Mouse (Mus musculus): Measurements from ENCODE around the gene Scn1b. TPM values are rescaled to one million over a fixed set of nuclear protein-coding genes. Genes with fewer than 3 reads are reported as not detected.

The Scn1b gene
- total RNA-seq (2023) = 0.40 to 1.1 TPM in 2 of 4 replicates, not detected in the others

DNA sequence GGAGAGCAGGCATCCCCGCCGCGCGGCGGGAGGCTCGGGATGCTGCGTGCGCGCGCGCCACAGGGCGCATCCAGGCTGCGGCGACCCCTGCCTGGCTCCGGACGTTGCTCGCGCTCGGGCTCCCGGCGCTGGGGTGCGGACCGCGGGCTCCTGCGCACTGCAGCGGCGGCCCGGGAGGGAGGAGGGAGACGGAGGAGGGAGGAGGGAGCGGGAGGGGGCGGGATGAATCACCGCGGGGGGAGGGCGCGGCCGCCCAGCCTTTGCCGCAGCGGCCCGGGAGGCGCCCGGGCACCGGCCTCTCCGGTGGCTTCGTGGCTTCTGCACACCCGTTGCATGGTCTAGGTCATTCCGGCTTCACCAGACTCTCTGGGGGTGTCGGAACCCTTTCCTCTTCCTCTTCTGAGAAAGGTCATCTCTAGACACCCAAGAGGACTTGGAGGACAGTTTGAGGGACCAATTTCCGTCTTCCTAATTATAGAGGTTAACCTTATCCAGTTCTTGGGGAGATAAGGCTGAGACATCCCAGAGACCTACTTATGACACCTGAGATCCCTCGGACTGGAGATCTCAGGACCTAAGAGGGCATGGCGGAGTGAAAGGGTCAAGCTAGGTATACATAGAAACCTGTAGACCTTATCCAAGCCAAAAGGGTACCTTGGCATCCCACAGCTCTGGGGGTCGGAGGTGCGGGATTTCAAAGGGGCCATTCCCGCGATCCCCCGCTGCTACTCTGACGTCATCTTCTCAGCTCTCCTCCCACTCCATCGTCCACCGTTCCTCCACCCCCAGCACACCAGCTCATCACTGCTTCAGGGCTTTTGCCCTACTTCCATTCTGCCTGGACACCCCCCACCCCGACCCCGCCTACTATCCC lies at the start of gene Scn1b:
TSS of gene Scn1b (minus strand) at position 153 of the 874 bp plus-strand sequence.

DNA sequence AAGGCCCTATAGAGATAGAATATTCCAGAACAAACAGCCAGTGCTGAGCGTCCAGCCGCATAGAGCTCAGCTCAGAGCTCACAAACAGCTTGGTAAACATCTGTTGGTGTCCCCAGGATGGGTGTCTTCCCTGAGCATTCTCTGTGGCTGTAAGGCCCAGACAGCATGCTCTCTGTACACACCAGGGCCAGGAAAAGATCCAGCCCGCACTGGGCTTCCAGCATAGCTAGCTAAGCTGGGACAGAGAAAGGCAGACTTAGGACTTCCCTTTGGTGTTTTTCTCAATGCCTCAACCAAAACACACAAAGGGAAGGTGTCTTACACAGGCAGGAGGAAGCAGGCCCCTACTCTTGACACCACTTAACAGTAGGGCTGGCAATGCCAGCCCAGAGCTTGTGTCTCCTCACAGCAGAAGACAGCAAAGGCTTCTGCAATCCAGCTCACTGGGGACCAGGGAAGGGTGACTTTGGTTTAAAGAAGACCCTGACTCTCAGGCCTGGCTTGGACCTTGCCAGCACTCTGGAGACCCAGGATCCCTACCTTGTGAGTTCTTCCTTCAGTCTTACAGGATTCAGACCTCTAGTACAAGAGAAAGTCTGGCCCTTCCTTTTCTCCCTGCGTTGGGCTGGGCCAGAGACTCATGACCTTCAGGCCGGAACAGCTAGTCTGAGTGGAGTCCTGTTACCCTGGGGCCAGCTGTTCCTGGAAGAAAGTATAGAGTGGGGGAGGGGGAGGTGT lies 28.7 kb upstream of the Scn1b start, which contains the start of gene Gramd1a:
TSS of gene Gramd1a (minus strand) at position 601 of the 738 bp plus-strand sequence.

GRCm38 (mm10) chr7:31115182-31115581 lies 11.6 kb downstream of the Scn1b start, which contains the start of gene Hpn:
TSS of gene Hpn (minus strand) at chr7:31115290.

DNA sequence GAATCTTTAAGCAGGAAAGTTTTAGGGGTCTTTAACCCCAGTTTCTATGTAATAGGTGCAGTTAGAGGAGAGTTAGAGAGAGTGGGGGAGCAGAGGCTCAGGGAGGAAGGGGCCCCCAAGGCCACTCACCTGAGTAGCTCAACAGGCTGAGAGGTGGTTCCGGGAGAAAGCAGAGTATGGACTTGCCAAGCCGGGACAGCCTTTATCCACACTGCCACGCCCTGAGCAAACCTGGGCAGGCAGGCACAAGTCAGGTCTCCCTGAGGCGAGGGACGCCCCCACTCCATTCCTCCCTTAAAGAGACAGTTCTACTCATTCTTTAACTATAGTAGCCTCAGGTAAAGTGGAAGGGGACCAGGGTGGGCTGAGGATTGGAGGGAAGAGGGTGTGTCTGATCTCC lies 50.3 kb downstream of the Scn1b start, which contains the start of gene Fxyd3:
TSS of gene Fxyd3 (minus strand) at position 213 of the 400 bp plus-strand sequence.

Other genes with a start within 250 kb of the Scn1b start
- 1,001 to 1,218 TPM (median 1,131 TPM) in 4 replicates for gene Cd22, start 246.7 kb downstream of the Scn1b start, total RNA-seq (2023)
- not detected in 4 replicates for gene Mag, start 212.1 kb downstream of the Scn1b start, total RNA-seq (2023)
- gene Hamp2, start 202.3 kb downstream of the Scn1b start, total RNA-seq (2023) = not detected in 4 replicates
- not detected in 4 replicates for gene Hamp, start 183.0 kb downstream of the Scn1b start, total RNA-seq (2023)
- 135 to 161 TPM (median 150 TPM) in 4 replicates for gene Usf2, start 170.2 kb downstream of the Scn1b start, total RNA-seq (2023)
- 0.61 to 1.8 TPM (median 1.3 TPM) in 4 replicates for gene Lsr, start 153.5 kb downstream of the Scn1b start, total RNA-seq (2023)
- gene Fam187b, start 153.2 kb downstream of the Scn1b start, total RNA-seq (2023) = 0.48 TPM in 1 of 4 replicates, not detected in the others
- gene Fxyd5, start 84.5 kb downstream of the Scn1b start, total RNA-seq (2023) = 102 to 136 TPM (median 120 TPM) in 4 replicates
- gene Fxyd7, start 75.5 kb downstream of the Scn1b start, total RNA-seq (2023) = not detected in 4 replicates
- not detected in 4 replicates for gene Fxyd1, start 69.8 kb downstream of the Scn1b start, total RNA-seq (2023)
- gene Lgi4, start 67.7 kb downstream of the Scn1b start, total RNA-seq (2023) = 0.17 TPM in 1 of 4 replicates, not detected in the others
- not detected in 4 replicates for gene Fxyd3, start 50.3 kb downstream of the Scn1b start, total RNA-seq (2023)
- 1.1 TPM in 1 of 4 replicates, not detected in the others for gene Hpn, start 11.7 kb downstream of the Scn1b start, total RNA-seq (2023)
- gene Gramd1a, start 28.9 kb upstream of the Scn1b start, total RNA-seq (2023) = 217 to 247 TPM (median 231 TPM) in 4 replicates
- not detected in 4 replicates for gene Scgb2b2, start 163.5 kb upstream of the Scn1b start, total RNA-seq (2023)
- not detected in 4 replicates for gene Scgb1b2, start 164.8 kb upstream of the Scn1b start, total RNA-seq (2023)
- gene Scgb2b3, start 235.1 kb upstream of the Scn1b start, total RNA-seq (2023) = not detected in 4 replicates
- not detected in 4 replicates for gene Scgb1b3, start 248.6 kb upstream of the Scn1b start, total RNA-seq (2023)

Data from B cell, adult 62 days (primary cell).